Mouse (Mus musculus) lung, postnatal 25 days (tissue): ENCODE measurements around the gene Cldn34b3.
"Not testable (repeated sequence)": the region's sequence is repeated elsewhere in the genome, so short reads cannot be mapped to it uniquely, and the experiment has no call there.

Experiments
- DNase-seq: peaks from one replicate; pipeline ENCODE4 v3.0.0; 2022; ENCODE audit warnings: low spot score

The Cldn34b3 gene

GRCm38 (mm10) chrX:76264004-76264403 lies at the start of gene Cldn34b3:
Cldn34b3 (plus strand) TSS chrX:76264304.
- not testable (repeated sequence) for DNase-seq
